9 mouse cellular contexts compared by ENCODE assay signal in genomic region chr4:137443625-137444024, GRCm38 (mm10). TPM values are rescaled to one million over a fixed set of nuclear protein-coding genes. Genes with fewer than 3 reads are reported as not detected.
DNase-seq lines count a peak whose midpoint lies in the region; ATAC-seq and TF ChIP-seq lines count a peak whose summit lies in the region.
"Had no signal": no experiment of that assay in that cellular context is flagged by ENCODE, and none has a peak within 500 bp of the region (broad histone marks: within the 10 kb centered on the region; RNA-seq: fewer than 3 reads in every experiment).

No protein-coding gene starts in this region.

- peak; percentile 96 for TF ChIP-seq CTCF in intestine, postnatal 0 days (IDR thresholded peaks at IDR 0.05; ENCODE audit: low read depth)
- TF ChIP-seq CTCF in midbrain, postnatal 0 days (IDR thresholded peaks at IDR 0.05) = peak; percentile 94

- H3K36me3 ChIP-seq in kidney, embryonic 16.5 days (ENCODE audit: insufficient read depth, low read length) = no peaks in the 10 kb centered on the region
- H3K36me3 ChIP-seq in intestine, postnatal 0 days (ENCODE audit: control insufficient read depth, insufficient read depth) = no peaks in the 10 kb centered on the region
- H3K36me3 ChIP-seq in limb, embryonic 10.5 days = no peaks in the 10 kb centered on the region
- no peaks in the 10 kb centered on the region for H3K36me3 ChIP-seq in midbrain, postnatal 0 days (ENCODE audit: insufficient read depth, low read length)

- DNase-seq in kidney, adult 11 months = peak; percentile 30
- peak; percentile 71 to 89 for DNase-seq in cerebellum, adult 18-20 months
- DNase-seq in frontal cortex, postnatal 36 days (ENCODE audit: low spot score in 2 of 2) = peak; percentile 80 to 83
- peak; percentile 87 for DNase-seq in limb, embryonic 10.5 days (ENCODE audit: low spot score)
- DNase-seq in midbrain, postnatal 0 days (ENCODE audit: low spot score) = peak; percentile 71
- peak; percentile 55 for DNase-seq in thymus, postnatal 14 days

- H3K9ac ChIP-seq in kidney, embryonic 16.5 days (replicated peaks; ENCODE audit: low read length) = no peak overlapping the region
- no peak overlapping the region for H3K9ac ChIP-seq in intestine, postnatal 0 days (ENCODE audit: low read depth, low read length)
- H3K9ac ChIP-seq in midbrain, postnatal 0 days (replicated peaks; ENCODE audit: low read length, poor library complexity, severe bottlenecking) = no peak overlapping the region

- H3K4me2 ChIP-seq in kidney, embryonic 16.5 days (replicated peaks; ENCODE audit: low read depth, low read length) = no peak overlapping the region
- no peak overlapping the region for H3K4me2 ChIP-seq in intestine, postnatal 0 days (replicated peaks; ENCODE audit: low read depth)
- H3K4me2 ChIP-seq in midbrain, postnatal 0 days (ENCODE audit: low read depth, low read length, poor library complexity, severe bottlenecking) = no peak overlapping the region

- 26% methylated on average over 5 of the region's 5 CpGs for WGBS in kidney, embryonic 16.5 days
- 18% methylated on average over 5 of the region's 5 CpGs for WGBS in intestine, postnatal 0 days
- WGBS in limb, embryonic 10.5 days = 34% methylated on average over 5 of the region's 5 CpGs
- 33% methylated on average over 5 of the region's 5 CpGs for WGBS in midbrain, postnatal 0 days

- H3K27ac ChIP-seq in kidney, embryonic 16.5 days (ENCODE audit: low read length) = no peak overlapping the region
- H3K27ac ChIP-seq in intestine, postnatal 0 days (ENCODE audit: low read depth, low read length) = no peak overlapping the region
- no peak overlapping the region for H3K27ac ChIP-seq in limb, embryonic 10.5 days
- H3K27ac ChIP-seq in midbrain, postnatal 0 days (ENCODE audit: low read depth, low read length) = no peak overlapping the region

- H3K9me3 ChIP-seq in kidney, embryonic 16.5 days (ENCODE audit: low read length) = no peaks in the 10 kb centered on the region
- no peaks in the 10 kb centered on the region for H3K9me3 ChIP-seq in intestine, postnatal 0 days (ENCODE audit: control insufficient read depth)
- H3K9me3 ChIP-seq in limb, embryonic 10.5 days (replicated peaks) = no peaks in the 10 kb centered on the region
- no peaks in the 10 kb centered on the region for H3K9me3 ChIP-seq in midbrain, postnatal 0 days (ENCODE audit: low read length)

- ATAC-seq in kidney, embryonic 16.5 days (ENCODE audit: low FRiP score, low TSS enrichment) = no peak
- ATAC-seq in intestine, postnatal 0 days = no peak
- ATAC-seq in midbrain, postnatal 0 days (ENCODE audit: low FRiP score) = no peak

- peaks cover 15% of the 10 kb centered on the region for H3K4me1 ChIP-seq in kidney, embryonic 16.5 days (ENCODE audit: insufficient read depth, low read length)
- no peaks in the 10 kb centered on the region for H3K4me1 ChIP-seq in intestine, postnatal 0 days (replicated peaks; ENCODE audit: control insufficient read depth, insufficient read depth, low read length)
- 0 out of 2 replicates have a peak, but pooled peaks cover 6% of the 10 kb centered on the region for H3K4me1 ChIP-seq in limb, embryonic 10.5 days
- no peaks in the 10 kb centered on the region for H3K4me1 ChIP-seq in midbrain, postnatal 0 days (ENCODE audit: insufficient read depth, low read length)

- H3K4me3 ChIP-seq in kidney, embryonic 16.5 days (ENCODE audit: low read length) = no peak overlapping the region
- no peak overlapping the region for H3K4me3 ChIP-seq in intestine, postnatal 0 days (ENCODE audit: low read depth, low read length)
- H3K4me3 ChIP-seq in limb, embryonic 10.5 days = no peak overlapping the region
- H3K4me3 ChIP-seq in midbrain, postnatal 0 days (ENCODE audit: low read depth, low read length) = no peak overlapping the region

- H3K27me3 ChIP-seq in kidney, embryonic 16.5 days (ENCODE audit: insufficient read depth, low read length) = no peaks in the 10 kb centered on the region
- H3K27me3 ChIP-seq in intestine, postnatal 0 days (replicated peaks; ENCODE audit: control insufficient read depth, insufficient read depth, low read length) = no peaks in the 10 kb centered on the region
- H3K27me3 ChIP-seq in limb, embryonic 10.5 days (ENCODE audit: low read depth, poor library complexity, severe bottlenecking) = no peaks in the 10 kb centered on the region
- no peaks in the 10 kb centered on the region for H3K27me3 ChIP-seq in midbrain, postnatal 0 days (ENCODE audit: insufficient read depth, low read length)

RNA-seq across cellular contexts. Expression of gene 1700013G24Rik, which starts 9.5 kb away (rescaled TPM):
- polyA plus RNA-seq in kidney, embryonic 16.5 days (2015; fragmentation: Nextera tagmentation; extraction: Ambion mirVana) = not detected in 2 replicates
- polyA plus RNA-seq in intestine, postnatal 0 days (2015; fragmentation: Nextera tagmentation; extraction: Ambion mirVana) = not detected in 2 replicates
- polyA plus RNA-seq in limb, embryonic 10.5 days (2016; fragmentation: Nextera tagmentation; extraction: Ambion mirVana) = not detected in 2 replicates
- total RNA-seq in midbrain, postnatal 0 days (2014; rRNA removed) = not detected in 2 replicates
- not detected in 2 replicates for polyA plus RNA-seq in midbrain, postnatal 0 days (2015; fragmentation: Nextera tagmentation; extraction: Ambion mirVana)
- total RNA-seq: neutrophil, adult 5-6 weeks had no signal

RNA-seq across cellular contexts. Expression of gene Cela3b, which starts 13.3 kb away (rescaled TPM):
- not detected in 2 replicates for polyA plus RNA-seq in kidney, embryonic 16.5 days (2015; fragmentation: Nextera tagmentation; extraction: Ambion mirVana)
- polyA plus RNA-seq in intestine, postnatal 0 days (2015; fragmentation: Nextera tagmentation; extraction: Ambion mirVana) = 9.1 and 13.6 TPM in 2 replicates
- polyA plus RNA-seq in limb, embryonic 10.5 days (2016; fragmentation: Nextera tagmentation; extraction: Ambion mirVana) = not detected in 2 replicates
- not detected in 2 replicates for total RNA-seq in midbrain, postnatal 0 days (2014; rRNA removed)
- polyA plus RNA-seq in midbrain, postnatal 0 days (2015; fragmentation: Nextera tagmentation; extraction: Ambion mirVana) = not detected in 2 replicates
- total RNA-seq: neutrophil, adult 5-6 weeks had no signal

RNA-seq across cellular contexts. Expression of gene Hspg2, which starts 24.9 kb away (rescaled TPM):
- 39.6 and 41.7 TPM in 2 replicates for polyA plus RNA-seq in kidney, embryonic 16.5 days (2015; fragmentation: Nextera tagmentation; extraction: Ambion mirVana)
- polyA plus RNA-seq in intestine, postnatal 0 days (2015; fragmentation: Nextera tagmentation; extraction: Ambion mirVana) = 16.3 and 16.4 TPM in 2 replicates
- 20.8 and 23.3 TPM in 2 replicates for polyA plus RNA-seq in limb, embryonic 10.5 days (2016; fragmentation: Nextera tagmentation; extraction: Ambion mirVana)
- 26.1 and 30.5 TPM in 2 replicates for total RNA-seq in midbrain, postnatal 0 days (2014; rRNA removed)
- 1.4 and 2.2 TPM in 2 replicates for polyA plus RNA-seq in midbrain, postnatal 0 days (2015; fragmentation: Nextera tagmentation; extraction: Ambion mirVana)

RNA-seq across cellular contexts. Expression of gene Cela3a, which starts 34.0 kb away (rescaled TPM):
- polyA plus RNA-seq in kidney, embryonic 16.5 days (2015; fragmentation: Nextera tagmentation; extraction: Ambion mirVana) = not detected in 2 replicates
- not detected in 2 replicates for polyA plus RNA-seq in intestine, postnatal 0 days (2015; fragmentation: Nextera tagmentation; extraction: Ambion mirVana)
- not detected in 2 replicates for polyA plus RNA-seq in limb, embryonic 10.5 days (2016; fragmentation: Nextera tagmentation; extraction: Ambion mirVana)
- total RNA-seq in midbrain, postnatal 0 days (2014; rRNA removed) = not detected in 2 replicates
- polyA plus RNA-seq in midbrain, postnatal 0 days (2015; fragmentation: Nextera tagmentation; extraction: Ambion mirVana) = not detected in 2 replicates
- total RNA-seq: neutrophil, adult 5-6 weeks had no signal

Comparison
In these comparisons a context has a peak if more than half of its experiments do, and no peak if none do; other contexts are left out.
1. DNase-seq: peak in every context shown above with its lines; median percentile 87 in limb, embryonic 10.5 days; 82 in frontal cortex, postnatal 36 days; 80 in cerebellum, adult 18-20 months; 71 in midbrain, postnatal 0 days; 55 in thymus, postnatal 14 days; 30 in kidney, adult 11 months.
2. RNA of gene Cela3b, which starts 13.3 kb away (polyA plus RNA-seq): 9.1 to 13.6 TPM in intestine, postnatal 0 days; not detected in kidney, embryonic 16.5 days, not detected in limb, embryonic 10.5 days and not detected in midbrain, postnatal 0 days; every median in the first group is over 10 times any median in the second.